Mouse (Mus musculus): ENCODE measurements around the gene Fbn1.

DNA sequence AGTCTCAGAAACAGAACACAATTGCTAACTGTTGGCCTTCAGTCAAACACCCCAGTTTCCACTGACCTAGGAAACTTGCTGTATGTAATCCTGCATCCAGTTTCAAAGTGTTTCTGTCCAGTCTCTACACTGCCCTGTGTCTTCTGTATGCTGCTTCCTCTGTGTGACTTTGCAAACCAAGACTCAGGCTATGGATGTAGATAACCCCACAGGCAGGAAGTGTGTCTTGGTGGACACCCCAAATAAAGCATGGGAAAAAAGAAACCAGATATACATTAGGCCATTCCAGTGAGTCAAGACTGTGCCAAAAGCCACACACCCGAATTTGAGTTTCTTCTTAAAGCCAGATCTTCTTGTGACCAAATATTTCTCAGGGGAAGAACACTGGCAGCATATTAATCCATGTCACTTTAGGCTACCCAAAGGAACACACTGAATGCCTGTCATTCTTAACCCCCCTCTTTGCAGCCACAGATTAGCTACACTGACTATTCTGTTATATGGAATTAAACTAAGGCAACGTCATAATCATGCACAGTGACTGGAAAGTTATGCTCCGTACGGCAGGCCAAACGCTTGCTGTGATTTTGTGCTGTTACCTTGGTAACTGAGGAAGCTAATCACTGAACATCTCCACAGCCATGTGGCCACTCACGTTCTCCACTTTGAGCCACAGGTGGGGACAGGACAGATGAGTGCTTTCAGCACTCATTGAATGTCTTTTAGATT is 55.3 kb downstream of the Fbn1 start:
- TF ChIP-seq CTCF (IDR thresholded peaks at IDR 0.05; ENCODE audit: insufficient read depth, low read length): no peak
- no peak for TF ChIP-seq POLR2A (IDR thresholded peaks at IDR 0.05; ENCODE audit: borderline replicate concordance, extremely low read depth, low read depth, low read length)

Data from lung, adult 2 months (tissue).